In genomic region chr10:79594872-79595589, GRCm38 (mm10) we compare ENCODE assay signal across 9 mouse cellular contexts. TPM values are rescaled to one million over a fixed set of nuclear protein-coding genes. Genes with fewer than 3 reads are reported as not detected.
DNase-seq lines count a peak whose midpoint lies in the region; ATAC-seq and TF ChIP-seq lines count a peak whose summit lies in the region.
"Had no signal": no experiment of that assay in that cellular context is flagged by ENCODE, and none has a peak within 500 bp of the region (broad histone marks: within the 10 kb centered on the region; RNA-seq: fewer than 3 reads in every experiment).

No protein-coding gene starts in this region.

- H3K27ac ChIP-seq in heart, adult 2 months = no peak overlapping the region
- no peak overlapping the region for H3K27ac ChIP-seq in heart, embryonic 11.5 days (ENCODE audit: low read depth, low read length)
- no peak overlapping the region for H3K27ac ChIP-seq in hindbrain, embryonic 10.5 days
- no peak overlapping the region for H3K27ac ChIP-seq in lung, postnatal 0 days (ENCODE audit: low read length)
- H3K27ac ChIP-seq: lung, embryonic 15.5 days had no signal

- no peak overlapping the region for H3K4me3 ChIP-seq in heart, adult 2 months
- no peak overlapping the region for H3K4me3 ChIP-seq in heart, embryonic 11.5 days (ENCODE audit: low read depth, low read length)
- no peak overlapping the region for H3K4me3 ChIP-seq in hindbrain, embryonic 10.5 days
- no peak overlapping the region for H3K4me3 ChIP-seq in lung, postnatal 0 days (ENCODE audit: low read depth, low read length)
- H3K4me3 ChIP-seq: lung, embryonic 15.5 days had no signal

- ATAC-seq in heart, embryonic 11.5 days (replicated peaks; ENCODE audit: insufficient number of reproducible peaks, low FRiP score, low TSS enrichment) = no peak
- peak; percentile 78 for ATAC-seq in lung, postnatal 0 days

- H3K36me3 ChIP-seq in heart, adult 2 months (ENCODE audit: control insufficient read depth, insufficient read depth, low read length) = no peaks in the 10 kb centered on the region
- H3K36me3 ChIP-seq in heart, embryonic 11.5 days (ENCODE audit: control insufficient read depth, insufficient read depth, low read length) = no peaks in the 10 kb centered on the region
- H3K36me3 ChIP-seq in hindbrain, embryonic 10.5 days = no peaks in the 10 kb centered on the region
- no peaks in the 10 kb centered on the region for H3K36me3 ChIP-seq in lung, postnatal 0 days (ENCODE audit: insufficient read depth, low read length)
- H3K36me3 ChIP-seq: lung, embryonic 15.5 days had no signal

- H3K79me2 ChIP-seq in heart, adult 2 months (replicated peaks; ENCODE audit: control insufficient read depth, insufficient read depth, low read length) = no peaks in the 10 kb centered on the region

- H3K9me3 ChIP-seq in heart, embryonic 11.5 days (replicated peaks; ENCODE audit: control insufficient read depth, low read length) = no peaks in the 10 kb centered on the region
- no peaks in the 10 kb centered on the region for H3K9me3 ChIP-seq in hindbrain, embryonic 10.5 days
- H3K9me3 ChIP-seq in lung, postnatal 0 days (ENCODE audit: low read length) = no peaks in the 10 kb centered on the region
- H3K9me3 ChIP-seq: lung, embryonic 15.5 days had no signal

- WGBS in heart, adult 2 months = 17% methylated on average over 17 of the region's 17 CpGs
- WGBS in heart, embryonic 11.5 days (ENCODE audit: insufficient replicate concordance) = 20% methylated on average over 17 of the region's 17 CpGs
- 20% methylated on average over 17 of the region's 17 CpGs for WGBS in hindbrain, embryonic 10.5 days
- 15% methylated on average over 17 of the region's 17 CpGs for WGBS in lung, postnatal 0 days

- peak; percentile 90 for TF ChIP-seq CTCF in heart, adult 2 months (IDR thresholded peaks at IDR 0.05)
- TF ChIP-seq CTCF in brain, embryonic 14.5 days (IDR thresholded peaks at IDR 0.05; ENCODE audit: borderline replicate concordance, extremely low read depth, insufficient read depth, insufficient read length) = peak; percentile 95
- peak; percentile 92 for TF ChIP-seq CTCF in lung, postnatal 0 days (IDR thresholded peaks at IDR 0.05)

- H3K4me1 ChIP-seq in heart, adult 2 months (ENCODE audit: control insufficient read depth, insufficient read depth, low read length) = no peaks in the 10 kb centered on the region
- H3K4me1 ChIP-seq in heart, embryonic 11.5 days (ENCODE audit: control insufficient read depth, insufficient read depth, low read length) = no peaks in the 10 kb centered on the region
- peaks cover 9% of the 10 kb centered on the region; the same call in 1 of the 2 replicates for H3K4me1 ChIP-seq in hindbrain, embryonic 10.5 days (replicated peaks)
- H3K4me1 ChIP-seq in lung, postnatal 0 days (ENCODE audit: insufficient read depth, low read depth, low read length) = no peaks in the 10 kb centered on the region
- H3K4me1 ChIP-seq: lung, embryonic 15.5 days had no signal

- peak; percentile 91 for TF ChIP-seq EP300 in heart, adult 2 months (IDR thresholded peaks at IDR 0.05; ENCODE audit: insufficient read depth, low read depth, low read length)
- no peak for TF ChIP-seq EP300 in lung, postnatal 0 days (IDR thresholded peaks at IDR 0.05)

- intact Hi-C loops in heart, adult 2 months (cut with DNase I) = loop anchor here (1.0 to 2.0 kb wide), 2 partner anchors 54 to 74 kb away; partner anchors contain the start of gene Tpgs1

- H3K4me2 ChIP-seq in heart, embryonic 11.5 days = no peak overlapping the region
- H3K4me2 ChIP-seq in lung, postnatal 0 days (replicated peaks; ENCODE audit: low read depth, low read length) = no peak overlapping the region
- H3K4me2 ChIP-seq: lung, embryonic 15.5 days had no signal

- DNase-seq in heart, adult 2 months = peak; percentile 38 to 49
- DNase-seq in brain, embryonic 14.5 days (ENCODE audit: low read depth) = peak; percentile 87
- peak; percentile 44 for DNase-seq in fibroblast of lung, adult 2 months (ENCODE audit: low read depth)
- DNase-seq in hindbrain, embryonic 10.5 days (ENCODE audit: low spot score) = peak; percentile 68
- peak; percentile 64 to 80 for DNase-seq in layer of hippocampus, adult 18-20 months (ENCODE audit: low spot score in 2 of 2)
- peak; percentile 82 for DNase-seq in lung, postnatal 0 days (ENCODE audit: low spot score)
- DNase-seq in retina, embryonic 14.5 days (ENCODE audit: low spot score) = peak; percentile 94

- H3K9ac ChIP-seq in heart, adult 2 months (ENCODE audit: low read depth, low read length) = no peak overlapping the region
- no peak overlapping the region for H3K9ac ChIP-seq in heart, embryonic 11.5 days (ENCODE audit: low read depth, low read length)
- H3K9ac ChIP-seq in lung, postnatal 0 days (replicated peaks; ENCODE audit: low read depth) = no peak overlapping the region
- H3K9ac ChIP-seq: lung, embryonic 15.5 days had no signal

- no peak for TF ChIP-seq POLR2A in heart, adult 2 months (IDR thresholded peaks at IDR 0.05; ENCODE audit: insufficient read depth, low read depth, low read length)
- TF ChIP-seq POLR2A in brain, embryonic 14.5 days (IDR thresholded peaks at IDR 0.05; ENCODE audit: borderline replicate concordance, extremely low read depth, insufficient read depth, insufficient read length, poor library complexity, severe bottlenecking) = no peak

- no peaks in the 10 kb centered on the region for H3K27me3 ChIP-seq in heart, adult 2 months (ENCODE audit: control insufficient read depth, insufficient read depth, low read length)
- peaks cover 9% of the 10 kb centered on the region for H3K27me3 ChIP-seq in heart, embryonic 11.5 days (ENCODE audit: control insufficient read depth, insufficient read depth, low read length)
- H3K27me3 ChIP-seq in hindbrain, embryonic 10.5 days (ENCODE audit: insufficient read depth, poor library complexity, severe bottlenecking) = peaks cover 23% of the 10 kb centered on the region
- no peaks in the 10 kb centered on the region for H3K27me3 ChIP-seq in lung, postnatal 0 days (replicated peaks; ENCODE audit: insufficient read depth, low read length)

RNA-seq across cellular contexts. Expression of gene Theg, which starts 7.9 kb away (rescaled TPM):
- not detected for total RNA-seq in heart, adult 2 months (2021)
- polyA plus RNA-seq in heart, adult 2 months (2012; rRNA removed) = 0.10 TPM in 1 of 2 replicates, not detected in the other
- polyA plus RNA-seq in heart, embryonic 11.5 days (2014; fragmentation: Nextera tagmentation; extraction: Ambion mirVana) = not detected in 2 replicates
- polyA plus RNA-seq in brain, embryonic 14.5 days (2012; rRNA removed) = not detected in 2 replicates
- polyA plus RNA-seq in hindbrain, embryonic 10.5 days (2016; fragmentation: Nextera tagmentation; extraction: Ambion mirVana) = not detected in 2 replicates
- total RNA-seq in layer of hippocampus, adult 18-20 months (2021) = under 1 TPM in 1 of 2 experiments, not detected in 1; 0.79 TPM
- polyA plus RNA-seq in lung, postnatal 0 days (2015; fragmentation: Nextera tagmentation; extraction: Ambion mirVana) = not detected in 2 replicates
- polyA plus RNA-seq: lung, embryonic 15.5 days had no signal

RNA-seq across cellular contexts. Expression of gene C2cd4c, which starts 18.8 kb away (rescaled TPM):
- under 1 TPM in 1 of 2 experiments, not detected in 1; 0.10 TPM for total RNA-seq in heart, adult 2 months (2021)
- 0.02 and 0.09 TPM in 2 replicates for polyA plus RNA-seq in heart, adult 2 months (2012; rRNA removed)
- polyA plus RNA-seq in heart, embryonic 11.5 days (2014; fragmentation: Nextera tagmentation; extraction: Ambion mirVana) = not detected in 2 replicates
- polyA plus RNA-seq in brain, embryonic 14.5 days (2012; rRNA removed) = 8.2 and 10.4 TPM in 2 replicates
- 0.02 and 0.07 TPM in 2 replicates for polyA plus RNA-seq in hindbrain, embryonic 10.5 days (2016; fragmentation: Nextera tagmentation; extraction: Ambion mirVana)
- total RNA-seq in layer of hippocampus, adult 18-20 months (2021) = 10 to 100 TPM; 11.7 to 17.0 TPM
- polyA plus RNA-seq in lung, postnatal 0 days (2015; fragmentation: Nextera tagmentation; extraction: Ambion mirVana) = not detected in 2 replicates
- polyA plus RNA-seq: lung, embryonic 15.5 days had no signal

RNA-seq across cellular contexts. Expression of gene Mier2, which starts 40.0 kb away (rescaled TPM):
- 10 to 100 TPM; 12.7 to 12.9 TPM for total RNA-seq in heart, adult 2 months (2021)
- 27.4 and 31.8 TPM in 2 replicates for polyA plus RNA-seq in heart, adult 2 months (2012; rRNA removed)
- polyA plus RNA-seq in heart, embryonic 11.5 days (2014; fragmentation: Nextera tagmentation; extraction: Ambion mirVana) = 26.5 and 29.3 TPM in 2 replicates
- polyA plus RNA-seq in brain, embryonic 14.5 days (2012; rRNA removed) = 128 and 178 TPM in 2 replicates
- 70.0 and 77.2 TPM in 2 replicates for polyA plus RNA-seq in hindbrain, embryonic 10.5 days (2016; fragmentation: Nextera tagmentation; extraction: Ambion mirVana)
- total RNA-seq in layer of hippocampus, adult 18-20 months (2021) = 10 to 100 TPM; 54.6 to 61.8 TPM
- polyA plus RNA-seq in lung, postnatal 0 days (2015; fragmentation: Nextera tagmentation; extraction: Ambion mirVana) = 20.5 and 21.5 TPM in 2 replicates

RNA-seq across cellular contexts. Expression of gene Shc2, which starts 42.7 kb away (rescaled TPM):
- total RNA-seq in heart, adult 2 months (2021) = 1 to 10 TPM; 1.9 to 2.1 TPM
- 2.9 and 3.7 TPM in 2 replicates for polyA plus RNA-seq in heart, adult 2 months (2012; rRNA removed)
- 1.3 and 2.6 TPM in 2 replicates for polyA plus RNA-seq in heart, embryonic 11.5 days (2014; fragmentation: Nextera tagmentation; extraction: Ambion mirVana)
- polyA plus RNA-seq in brain, embryonic 14.5 days (2012; rRNA removed) = 48.1 and 54.9 TPM in 2 replicates
- polyA plus RNA-seq in hindbrain, embryonic 10.5 days (2016; fragmentation: Nextera tagmentation; extraction: Ambion mirVana) = 20.5 and 22.6 TPM in 2 replicates
- total RNA-seq in layer of hippocampus, adult 18-20 months (2021) = 10 to 100 TPM; 41.5 to 43.4 TPM
- polyA plus RNA-seq in lung, postnatal 0 days (2015; fragmentation: Nextera tagmentation; extraction: Ambion mirVana) = 1.1 and 1.3 TPM in 2 replicates

RNA-seq across cellular contexts. Expression of gene Odf3l2, which starts 50.5 kb away (rescaled TPM):
- total RNA-seq in heart, adult 2 months (2021) = not detected
- polyA plus RNA-seq in heart, adult 2 months (2012; rRNA removed) = not detected in 2 replicates
- polyA plus RNA-seq in heart, embryonic 11.5 days (2014; fragmentation: Nextera tagmentation; extraction: Ambion mirVana) = not detected in 2 replicates
- polyA plus RNA-seq in brain, embryonic 14.5 days (2012; rRNA removed) = 0.11 TPM in 1 of 2 replicates, not detected in the other
- not detected in 2 replicates for polyA plus RNA-seq in hindbrain, embryonic 10.5 days (2016; fragmentation: Nextera tagmentation; extraction: Ambion mirVana)
- total RNA-seq in layer of hippocampus, adult 18-20 months (2021) = under 1 TPM in 1 of 2 experiments, not detected in 1; 0.59 TPM
- not detected in 2 replicates for polyA plus RNA-seq in lung, postnatal 0 days (2015; fragmentation: Nextera tagmentation; extraction: Ambion mirVana)
- polyA plus RNA-seq: lung, embryonic 15.5 days had no signal

Comparison
In these comparisons a context has a peak if more than half of its experiments do, and no peak if none do; other contexts are left out.
1. DNase-seq: peak in every context shown above with its lines; median percentile 94 in retina, embryonic 14.5 days; 87 in brain, embryonic 14.5 days; 82 in lung, postnatal 0 days; 72 in layer of hippocampus, adult 18-20 months; 68 in hindbrain, embryonic 10.5 days; 44 in fibroblast of lung, adult 2 months; 44 in heart, adult 2 months.